Mouse (Mus musculus) limb, embryonic 12.5 days (tissue): Measurements from ENCODE around the gene Prdx1. TPM values are rescaled to one million over a fixed set of nuclear protein-coding genes. Genes with fewer than 3 reads are reported as not detected.

ENCODE experiments used
- ATAC-seq: fragments of 200-750 bp; cut with Nextera tagmentation; 2 replicates; pipeline ENCODE4 v1.8.0; 2017; ENCODE audit warnings: low read depth, moderate TSS enrichment; ENCODE audit not compliant: insufficient number of reproducible peaks, insufficient read depth, low FRiP score, low TSS enrichment
- H3K27ac ChIP-seq: fragments of 300-500 bp; sonication (generic); 2 replicates; pipeline ENCODE4 v1.5.1; 2016; ENCODE audit warnings: mild to moderate bottlenecking, moderate library complexity
- H3K27me3 ChIP-seq: fragments of 300-500 bp; sonication (generic); 2 replicates; pipeline ENCODE4 v1.6.1; 2016; ENCODE audit warnings: mild to moderate bottlenecking, moderate library complexity
- H3K36me3 ChIP-seq: fragments of 300-500 bp; sonication (generic); 2 replicates; pipeline ENCODE4 v1.6.1; 2016; ENCODE audit warnings: mild to moderate bottlenecking, moderate library complexity
- H3K4me1 ChIP-seq: fragments of 300-500 bp; sonication (generic); replicated peaks from 2 replicates; pipeline ENCODE4 v1.6.1; 2016
- H3K4me2 ChIP-seq: fragments of 300-500 bp; sonication (generic); 2 replicates; pipeline ENCODE4 v1.6.1; 2016; ENCODE audit warnings: mild to moderate bottlenecking, moderate library complexity
- H3K4me3 ChIP-seq: fragments of 300-500 bp; sonication (generic); replicated peaks from 2 replicates; pipeline ENCODE4 v1.5.1; 2016; ENCODE audit warnings: mild to moderate bottlenecking
- H3K9ac ChIP-seq: fragments of 300-500 bp; sonication (generic); replicated peaks from 2 replicates; pipeline ENCODE4 v1.6.1; 2016; ENCODE audit warnings: mild to moderate bottlenecking, moderate library complexity
- H3K9me3 ChIP-seq: fragments of 300-500 bp; sonication (generic); 2 replicates; pipeline ENCODE4 v1.6.1; 2016; ENCODE audit warnings: mild to moderate bottlenecking, moderate library complexity
- WGBS: fragments of 180-500 bp; shearing (Covaris S2); methylation state at CpG from one replicate; pipeline ENCODE4 v1.1.7; 2016; 5-methylcytosine and 5-hydroxymethylcytosine counted together
- polyA plus RNA-seq: library from polyadenylated mRNA; unstranded; fragments of >200 nt; fragmentation: Nextera tagmentation; extraction: Ambion mirVana; gene quantifications from 2 replicates; pipeline ENCODE4 v1.2.1, GENCODE M21; 2016

The Prdx1 gene
- polyA plus RNA-seq, 1 experiment from 2014 or later, result 1,285 TPM

DNA sequence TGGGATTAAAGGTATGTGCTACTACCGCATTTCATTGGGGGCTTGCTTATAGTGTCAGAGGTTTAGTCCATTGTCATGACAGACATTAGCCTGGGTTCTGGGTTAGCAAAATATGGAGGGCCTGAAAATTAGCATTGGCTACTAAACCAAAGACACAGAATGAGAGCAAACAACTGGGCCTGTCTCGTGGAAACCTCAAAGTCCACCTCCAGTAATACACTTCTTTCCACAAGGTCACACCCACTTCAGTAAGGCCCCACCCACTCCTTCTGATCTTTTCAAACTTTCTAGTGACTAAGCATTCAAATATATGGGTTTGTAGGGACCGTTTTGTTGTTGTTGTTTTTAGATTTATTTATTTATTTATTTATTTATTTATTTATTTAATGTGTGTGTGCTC is 44.2 kb downstream of the Prdx1 start:
- H3K9me3 ChIP-seq, result no peaks in the 10 kb centered on the region
- no peaks in the 10 kb centered on the region for H3K36me3 ChIP-seq
- no peak for ATAC-seq
- H3K4me1 ChIP-seq, result no peaks in the 10 kb centered on the region
- no peaks in the 10 kb centered on the region for H3K27me3 ChIP-seq
- H3K27ac ChIP-seq, result no peak overlapping the region
- 90% methylated on average over 3 of the region's 3 CpGs for WGBS
- H3K4me2 ChIP-seq, result no peak overlapping the region
- H3K9ac ChIP-seq, result no peak overlapping the region
- H3K4me3 ChIP-seq, result no peak overlapping the region

DNA sequence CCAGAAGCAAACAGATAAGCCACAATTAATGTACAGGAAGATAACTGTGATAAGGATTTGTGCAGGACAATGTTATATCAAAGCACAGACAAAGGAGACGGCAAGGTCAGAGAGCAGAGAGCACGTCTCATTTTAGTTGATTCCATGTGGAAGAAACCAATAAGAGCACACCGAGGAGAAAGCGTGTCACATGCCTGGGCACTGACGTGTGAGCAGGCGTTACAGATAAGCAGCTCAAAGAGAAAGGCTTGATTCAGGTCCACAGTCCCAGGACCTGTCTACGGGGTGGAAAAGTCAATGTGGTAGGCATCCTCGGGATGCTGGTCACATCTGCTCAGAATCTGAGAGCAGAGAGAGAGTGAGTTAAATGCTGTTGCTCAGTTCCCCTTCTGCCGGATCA is 45.7 kb downstream of the Prdx1 start:
- Histone ChIP-seq H3K36me3 (no peaks in the 10 kb centered on the region), H3K4me3 (no peak overlapping the region), H3K4me1 (no peaks in the 10 kb centered on the region), H3K27ac (no peak overlapping the region), H3K27me3 (no peaks in the 10 kb centered on the region), H3K4me2 (no peak overlapping the region), H3K9me3 (no peaks in the 10 kb centered on the region), H3K9ac (no peak overlapping the region)
- WGBS, result 85% methylated on average over 9 of the region's 9 CpGs
- ATAC-seq, result no peak

DNA sequence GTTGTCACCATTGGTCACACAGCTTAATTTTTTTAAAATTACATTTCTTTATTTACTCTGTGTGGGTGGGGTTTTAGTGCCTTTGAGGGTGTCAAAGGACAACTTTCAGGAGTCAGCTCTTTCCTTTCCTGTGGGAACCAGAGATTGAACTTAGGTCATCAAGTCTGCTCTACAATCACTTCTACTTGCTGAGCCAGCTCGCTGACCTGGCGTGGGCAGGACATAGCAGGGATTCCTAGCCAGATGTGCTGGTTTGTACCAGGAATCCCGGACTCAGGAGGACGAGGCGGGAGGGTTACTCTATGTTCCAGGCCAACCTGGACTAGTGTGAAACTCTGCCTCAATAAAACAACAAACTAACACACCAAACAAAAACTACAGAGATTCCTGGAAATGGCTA is 47.0 kb downstream of the Prdx1 start:
- no peak overlapping the region for H3K4me3 ChIP-seq
- H3K9ac ChIP-seq, result no peak overlapping the region
- 77% methylated on average over 5 of the region's 5 CpGs for WGBS
- no peak overlapping the region for H3K4me2 ChIP-seq
- no peaks in the 10 kb centered on the region for H3K36me3 ChIP-seq
- ATAC-seq, result no peak
- H3K4me1 ChIP-seq, result no peaks in the 10 kb centered on the region
- H3K9me3 ChIP-seq, result no peaks in the 10 kb centered on the region
- no peaks in the 10 kb centered on the region for H3K27me3 ChIP-seq
- no peak overlapping the region for H3K27ac ChIP-seq

DNA sequence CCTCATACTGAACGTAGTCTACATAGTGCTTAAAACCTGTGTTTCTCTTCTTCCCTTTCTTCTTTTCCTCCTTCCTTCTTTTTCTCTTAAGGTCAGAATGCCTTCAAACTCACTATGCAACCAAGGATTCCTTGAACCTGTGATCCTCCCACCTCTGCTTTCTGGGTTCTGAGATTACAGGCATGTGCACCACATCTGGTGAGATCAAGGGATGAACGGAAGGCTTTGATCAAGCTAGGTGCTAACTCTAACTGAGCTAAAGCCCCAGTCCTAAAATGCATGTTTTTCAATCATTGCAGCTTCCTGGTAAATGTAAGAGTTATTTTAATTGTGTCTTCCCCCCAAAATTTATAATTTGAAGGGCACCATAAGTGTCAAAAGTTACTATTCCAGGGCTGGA is 49.7 kb downstream of the Prdx1 start:
- H3K27me3 ChIP-seq, result no peaks in the 10 kb centered on the region
- ATAC-seq, result no peak
- H3K9ac ChIP-seq, result no peak overlapping the region
- WGBS, result 69% methylated on average over 2 of the region's 2 CpGs
- H3K9me3 ChIP-seq, result no peaks in the 10 kb centered on the region
- H3K4me3 ChIP-seq, result no peak overlapping the region
- 0 out of 2 replicates have a peak, but pooled peaks cover 4% of the 10 kb centered on the region for H3K36me3 ChIP-seq
- H3K27ac ChIP-seq, result no peak overlapping the region
- H3K4me2 ChIP-seq, result no peak overlapping the region
- no peaks in the 10 kb centered on the region for H3K4me1 ChIP-seq

DNA sequence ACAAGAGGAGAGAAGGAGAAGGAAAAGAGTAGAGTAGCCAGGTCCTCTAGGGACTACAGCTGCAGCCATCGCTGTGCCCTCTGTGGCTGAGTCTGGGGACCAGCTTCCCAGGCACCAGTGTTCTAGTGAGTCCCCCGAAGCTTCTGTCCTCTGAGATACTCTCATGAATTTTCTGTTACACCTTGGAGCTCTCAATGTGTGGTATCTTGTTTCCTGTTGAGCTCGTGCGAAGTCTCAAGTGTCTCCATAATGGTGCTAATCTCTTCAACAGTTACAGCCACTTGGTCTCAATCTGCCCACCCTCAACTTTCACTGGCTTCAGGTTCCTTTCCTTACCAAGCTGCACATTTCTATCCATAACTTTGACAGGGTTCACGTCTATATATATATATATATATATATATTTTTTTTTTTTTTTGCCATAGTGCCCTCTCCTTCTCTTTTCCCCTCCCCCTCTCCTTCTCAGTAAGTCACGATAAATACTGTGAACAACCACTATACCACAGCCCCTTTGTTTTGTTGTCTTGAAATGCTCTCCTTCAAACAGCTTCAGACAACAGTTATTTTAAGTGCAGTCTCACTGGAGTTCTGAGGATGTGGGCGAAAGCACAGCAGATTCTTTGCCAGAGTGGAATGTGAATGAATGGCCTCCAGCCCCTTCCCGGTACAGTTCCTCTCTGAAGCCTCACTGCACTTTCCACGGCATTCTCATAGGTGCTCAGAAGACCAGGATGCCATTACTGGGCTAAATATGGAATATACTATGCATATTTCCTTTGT is 53.8 kb downstream of the Prdx1 start:
- 84% methylated on average over 9 of the region's 9 CpGs for WGBS
- no peak for ATAC-seq

DNA sequence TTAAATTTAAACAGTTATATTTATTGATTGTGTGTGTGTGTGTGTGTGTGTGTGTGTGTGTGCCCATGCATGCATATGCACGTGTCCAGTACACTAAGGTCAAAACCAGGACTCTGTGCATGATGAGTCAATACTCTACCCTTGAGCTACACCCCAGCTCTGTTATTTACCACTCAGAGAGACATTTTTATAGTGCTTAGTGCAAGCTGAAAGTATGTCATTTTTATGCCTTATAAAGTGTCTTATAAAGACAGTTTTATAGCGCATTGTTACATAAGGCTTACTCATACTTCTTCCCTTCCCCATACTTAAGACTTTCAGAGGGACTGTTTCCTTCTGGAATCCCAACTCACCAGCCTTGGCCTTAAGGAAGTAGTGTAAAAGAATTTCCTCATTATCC is 64.4 kb downstream of the Prdx1 start:
- no peak overlapping the region for H3K27ac ChIP-seq
- H3K36me3 ChIP-seq, result peaks cover 4% of the 10 kb centered on the region; the same call in 1 of the 2 replicates
- H3K27me3 ChIP-seq, result no peaks in the 10 kb centered on the region
- no peak for ATAC-seq
- WGBS, result 94% methylated on average over 2 of the region's 2 CpGs
- H3K9me3 ChIP-seq, result no peaks in the 10 kb centered on the region
- H3K4me1 ChIP-seq, result no peaks in the 10 kb centered on the region
- no peak overlapping the region for H3K4me3 ChIP-seq
- H3K4me2 ChIP-seq, result no peak overlapping the region
- no peak overlapping the region for H3K9ac ChIP-seq

More for the DNA sequence above, 53.8 kb downstream of the Prdx1 start:
- H3K27me3 ChIP-seq, result no peaks in the 10 kb centered on the region
- no peaks in the 10 kb centered on the region for H3K9me3 ChIP-seq
- H3K9ac ChIP-seq, result no peak overlapping the region
- no peak overlapping the region for H3K4me3 ChIP-seq
- H3K36me3 ChIP-seq, result 0 out of 2 replicates have a peak, but pooled peaks cover 4% of the 10 kb centered on the region
- no peak overlapping the region for H3K27ac ChIP-seq
- H3K4me2 ChIP-seq, result no peak overlapping the region
- H3K4me1 ChIP-seq, result no peaks in the 10 kb centered on the region

Other genes with a start within 250 kb of the Prdx1 start
- 21.1 and 22.0 TPM in 2 replicates for gene Mast2, start 221.4 kb upstream of the Prdx1 start, polyA plus RNA-seq
- 19.0 and 19.2 TPM in 2 replicates for gene Ipp, start 178.0 kb upstream of the Prdx1 start, polyA plus RNA-seq
- gene Tmem69, start 129.6 kb upstream of the Prdx1 start, polyA plus RNA-seq, result 20.5 and 23.6 TPM in 2 replicates
- 33.3 and 35.7 TPM in 2 replicates for gene Gpbp1l1, start 127.9 kb upstream of the Prdx1 start, polyA plus RNA-seq
- 2.4 and 2.5 TPM in 2 replicates for gene Ccdc17, start 88.9 kb upstream of the Prdx1 start, polyA plus RNA-seq
- 322 and 325 TPM in 2 replicates for gene Nasp, start 57.6 kb upstream of the Prdx1 start, polyA plus RNA-seq
- gene Akr1a1, start 33.9 kb upstream of the Prdx1 start, polyA plus RNA-seq, result 634 and 637 TPM in 2 replicates
- gene Mmachc, start 22.9 kb downstream of the Prdx1 start, polyA plus RNA-seq, result 25.2 and 27.9 TPM in 2 replicates
- gene Ccdc163, start 23.0 kb downstream of the Prdx1 start, polyA plus RNA-seq, result 27.1 and 27.5 TPM in 2 replicates
- gene Tesk2, start 35.4 kb downstream of the Prdx1 start, polyA plus RNA-seq, result 13.2 and 13.5 TPM in 2 replicates
- 39.1 and 40.8 TPM in 2 replicates for gene Toe1, start 122.1 kb downstream of the Prdx1 start, polyA plus RNA-seq
- 22.1 and 23.5 TPM in 2 replicates for gene Mutyh, start 122.2 kb downstream of the Prdx1 start, polyA plus RNA-seq
- 1.5 and 2.0 TPM in 2 replicates for gene Hpdl, start 136.2 kb downstream of the Prdx1 start, polyA plus RNA-seq
- 0.58 and 0.70 TPM in 2 replicates for gene Zswim5, start 191.8 kb downstream of the Prdx1 start, polyA plus RNA-seq